In the genomic region with DNA sequence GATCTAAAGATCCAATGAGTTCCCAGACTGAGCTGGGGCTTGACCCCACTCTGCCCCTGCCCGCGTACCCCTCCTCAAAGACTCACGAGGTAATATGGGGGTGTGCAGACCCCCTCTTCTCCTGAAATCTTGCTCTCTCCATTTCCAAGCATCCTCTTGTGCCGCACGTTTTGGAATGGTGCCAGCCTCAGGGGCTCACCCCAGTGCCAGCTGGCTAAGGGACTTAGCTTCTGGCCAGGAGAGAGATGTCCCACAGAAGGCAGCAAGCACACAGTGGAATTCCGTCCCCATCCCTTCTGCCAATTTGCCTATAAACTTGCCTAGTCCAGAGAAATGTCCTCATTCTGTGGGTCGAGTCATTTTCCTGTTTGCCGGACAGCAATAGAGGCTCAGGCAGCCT, we compare ENCODE assay signal across 14 mouse cellular contexts. TPM values are rescaled to one million over a fixed set of nuclear protein-coding genes. Genes with fewer than 3 reads are reported as not detected.
DNase-seq lines count a peak whose midpoint lies in the region; ATAC-seq and TF ChIP-seq lines count a peak whose summit lies in the region.
"Had no signal": no experiment of that assay in that cellular context is flagged by ENCODE, and none has a peak within 500 bp of the region (broad histone marks: within the 10 kb centered on the region; RNA-seq: fewer than 3 reads in every experiment).

No protein-coding gene starts in this region.

- intact Hi-C loops in heart, postnatal 10 days (cut with DNase I): no loop called here

- no peak for ATAC-seq in heart, embryonic 12.5 days (ENCODE audit: insufficient number of reproducible peaks, low FRiP score)
- ATAC-seq in midbrain, embryonic 11.5 days (ENCODE audit: low FRiP score): no peak
- ATAC-seq in frontal cortex, adult (ENCODE audit: low TSS enrichment): no peak
- ATAC-seq in CD4-positive, CD25-positive, alpha-beta regulatory T cell, adult 4 months: no peak
- ATAC-seq in monocyte, adult 5-6 weeks (replicated peaks; ENCODE audit: insufficient number of reproducible peaks, low FRiP score, low TSS enrichment, poor library complexity, severe bottlenecking): no peak

- WGBS in heart, embryonic 12.5 days: 16% methylated on average over 8 of the region's 8 CpGs
- WGBS in hindbrain, embryonic 10.5 days: 13% methylated on average over 8 of the region's 8 CpGs
- WGBS in midbrain, embryonic 11.5 days: 8% methylated on average over 8 of the region's 8 CpGs

- TF ChIP-seq POLR2A in brain, embryonic 14.5 days (IDR thresholded peaks at IDR 0.05; ENCODE audit: borderline replicate concordance, extremely low read depth, insufficient read depth, insufficient read length, poor library complexity, severe bottlenecking): no peak

- no peak overlapping the region for H3K9ac ChIP-seq in heart, embryonic 12.5 days
- H3K9ac ChIP-seq in midbrain, embryonic 11.5 days (ENCODE audit: low read length): peak overlapping the region; percentile 30
- H3K9ac ChIP-seq: heart, embryonic 15.5 days had no signal

- no peaks in the 10 kb centered on the region for H3K36me3 ChIP-seq in heart, embryonic 12.5 days
- H3K36me3 ChIP-seq in hindbrain, embryonic 10.5 days: no peaks in the 10 kb centered on the region
- H3K36me3 ChIP-seq in midbrain, embryonic 11.5 days (ENCODE audit: control insufficient read depth, insufficient read depth, low read length): no peaks in the 10 kb centered on the region
- H3K36me3 ChIP-seq: heart, embryonic 15.5 days had no signal

- H3K27ac ChIP-seq in heart, embryonic 12.5 days (ENCODE audit: poor library complexity, severe bottlenecking): no peak overlapping the region
- H3K27ac ChIP-seq in hindbrain, embryonic 10.5 days: peak overlapping the region; percentile 89
- peak overlapping the region; percentile 48 for H3K27ac ChIP-seq in midbrain, embryonic 11.5 days (ENCODE audit: low read depth, low read length)
- H3K27ac ChIP-seq: heart, embryonic 15.5 days had no signal

- DNase-seq in heart, postnatal 10 days: no peak
- peak; percentile 74 for DNase-seq in brain, embryonic 14.5 days (ENCODE audit: low read depth)
- no peak for DNase-seq in hindbrain, embryonic 10.5 days (ENCODE audit: low spot score)
- DNase-seq in midbrain, embryonic 11.5 days (ENCODE audit: low spot score, missing footprints): no peak
- DNase-seq: cerebellum, adult 8-10 months; kidney, adult 9 months; lung, postnatal 36 days had no signal

- H3K4me2 ChIP-seq in heart, embryonic 12.5 days: no peak overlapping the region
- H3K4me2 ChIP-seq in midbrain, embryonic 11.5 days: peak overlapping the region; percentile 37

- H3K27me3 ChIP-seq in heart, embryonic 12.5 days (replicated peaks): peaks cover 100% of the 10 kb centered on the region
- H3K27me3 ChIP-seq in hindbrain, embryonic 10.5 days (ENCODE audit: insufficient read depth, poor library complexity, severe bottlenecking): peaks cover 100% of the 10 kb centered on the region
- peaks cover 95% of the 10 kb centered on the region for H3K27me3 ChIP-seq in midbrain, embryonic 11.5 days (ENCODE audit: control insufficient read depth, insufficient read depth, low read length)

- no peak for TF ChIP-seq CTCF in brain, embryonic 14.5 days (IDR thresholded peaks at IDR 0.05; ENCODE audit: borderline replicate concordance, extremely low read depth, insufficient read depth, insufficient read length)

- 0 out of 2 replicates have a peak overlapping the region, but pooled peaks have one; percentile 45 for H3K4me3 ChIP-seq in heart, embryonic 12.5 days
- peak overlapping the region; percentile 52 for H3K4me3 ChIP-seq in hindbrain, embryonic 10.5 days
- peak overlapping the region; percentile 39; the same call in 1 of the 2 replicates for H3K4me3 ChIP-seq in midbrain, embryonic 11.5 days (ENCODE audit: low read depth, low read length)

- peaks cover 11% of the 10 kb centered on the region for H3K4me1 ChIP-seq in heart, embryonic 12.5 days (replicated peaks)
- peaks cover 92% of the 10 kb centered on the region for H3K4me1 ChIP-seq in hindbrain, embryonic 10.5 days (replicated peaks)
- peaks cover 65% of the 10 kb centered on the region for H3K4me1 ChIP-seq in midbrain, embryonic 11.5 days (ENCODE audit: control insufficient read depth, insufficient read depth, low read length)

- H3K9me3 ChIP-seq in heart, embryonic 12.5 days (replicated peaks): no peaks in the 10 kb centered on the region
- no peaks in the 10 kb centered on the region for H3K9me3 ChIP-seq in hindbrain, embryonic 10.5 days
- no peaks in the 10 kb centered on the region for H3K9me3 ChIP-seq in midbrain, embryonic 11.5 days (ENCODE audit: control insufficient read depth, low read length)
- H3K9me3 ChIP-seq: heart, embryonic 15.5 days had no signal

RNA-seq across cellular contexts. Expression of gene Neurog1, which starts 0.8 kb away (rescaled TPM):
- polyA plus RNA-seq in heart, embryonic 12.5 days (2016; fragmentation: Nextera tagmentation; extraction: Ambion mirVana): not detected in 2 replicates
- not detected for total RNA-seq in heart, postnatal 10 days (2021)
- polyA plus RNA-seq in brain, embryonic 14.5 days (2012; rRNA removed): 10.1 and 17.1 TPM in 2 replicates
- 28.4 and 33.7 TPM in 2 replicates for polyA plus RNA-seq in hindbrain, embryonic 10.5 days (2016; fragmentation: Nextera tagmentation; extraction: Ambion mirVana)
- polyA plus RNA-seq in midbrain, embryonic 11.5 days (2014; fragmentation: Nextera tagmentation; extraction: Ambion mirVana): 35.6 and 42.1 TPM in 2 replicates
- not detected for polyA plus RNA-seq in CD4-positive, CD25-positive, alpha-beta regulatory T cell, adult 4 months (2017; shearing (Covaris generic))
- total RNA-seq in monocyte, adult 5-6 weeks (2017): not detected in 3 replicates
- total RNA-seq: adrenal gland, postnatal 25 days had no signal
- polyA plus RNA-seq: C2C12; heart, embryonic 15.5 days had no signal

RNA-seq across cellular contexts. Expression of gene Cxcl14, which starts 43.6 kb away (rescaled TPM):
- polyA plus RNA-seq in heart, embryonic 12.5 days (2016; fragmentation: Nextera tagmentation; extraction: Ambion mirVana): 1.4 and 1.6 TPM in 2 replicates
- total RNA-seq in heart, postnatal 10 days (2021): under 1 TPM; 0.17 to 0.96 TPM
- polyA plus RNA-seq in brain, embryonic 14.5 days (2012; rRNA removed): 30.1 and 35.9 TPM in 2 replicates
- polyA plus RNA-seq in hindbrain, embryonic 10.5 days (2016; fragmentation: Nextera tagmentation; extraction: Ambion mirVana): 6.1 and 12.5 TPM in 2 replicates
- 9.2 and 9.3 TPM in 2 replicates for polyA plus RNA-seq in midbrain, embryonic 11.5 days (2014; fragmentation: Nextera tagmentation; extraction: Ambion mirVana)
- polyA plus RNA-seq in CD4-positive, CD25-positive, alpha-beta regulatory T cell, adult 4 months (2017; shearing (Covaris generic)): not detected
- not detected in 3 replicates for total RNA-seq in monocyte, adult 5-6 weeks (2017)

Comparison
In these comparisons a context has a peak if more than half of its experiments do, and no peak if none do; other contexts are left out.
1. RNA of gene Neurog1, which starts 0.8 kb away (polyA plus RNA-seq): 35.6 to 42.1 TPM in midbrain, embryonic 11.5 days, 28.4 to 33.7 TPM in hindbrain, embryonic 10.5 days and 10.1 to 17.1 TPM in brain, embryonic 14.5 days; not detected in heart, embryonic 12.5 days and not detected in CD4-positive, CD25-positive, alpha-beta regulatory T cell, adult 4 months; every median in the first group is over 10 times any median in the second.
2. Peak in every context shown above with its lines, with median percentiles within 50 percentile points of each other: H3K4me3 ChIP-seq.